Mouse (Mus musculus) thymus, adult 2 months (tissue): ENCODE measurements around the gene Ccdc186.

Source experiments
- CTCF ChIP-seq: fragments of 200-500 bp; IDR thresholded peaks from 2 replicates; pipeline ENCODE4 v1.5.1; 2012; ENCODE audit warnings: mild to moderate bottlenecking, control low read depth, low read length, moderate library complexity, borderline replicate concordance; ENCODE audit not compliant: control insufficient read depth, poor library complexity, insufficient read depth; ENCODE audit errors: extremely low read depth
- POLR2A ChIP-seq: fragments of 200-500 bp; IDR thresholded peaks from 2 replicates; pipeline ENCODE4 v1.6.1; 2012; ENCODE audit warnings: mild to moderate bottlenecking, low read length, control low read depth, moderate library complexity; ENCODE audit not compliant: control insufficient read depth, poor library complexity, insufficient read depth; ENCODE audit errors: extremely low read depth

DNA sequence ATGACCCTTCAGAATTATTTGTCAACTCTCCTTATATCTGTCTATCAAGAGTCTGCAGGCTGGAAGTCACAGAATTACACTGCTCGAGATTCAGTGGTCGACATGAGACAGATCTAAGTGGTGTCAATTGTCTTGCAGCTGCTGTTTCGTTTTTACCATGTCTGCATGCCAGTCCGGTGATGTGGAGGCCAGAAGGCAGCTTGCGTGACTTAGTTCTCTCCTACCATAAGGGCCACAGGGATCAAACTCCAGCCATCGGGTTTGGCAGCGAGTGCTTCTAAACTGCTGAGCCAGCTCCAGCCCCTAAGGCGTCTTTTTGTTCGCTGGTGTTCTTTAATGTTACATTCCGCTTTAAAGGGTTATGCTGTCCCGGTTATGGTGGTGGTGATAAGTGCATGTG, 6.3 kb upstream of the Ccdc186 start:
- TF ChIP-seq CTCF (no peak), POLR2A (no peak)
